8 mouse cellular contexts compared by ENCODE assay signal in genomic region chr16:44745866-44746562, GRCm38 (mm10). TPM values are rescaled to one million over a fixed set of nuclear protein-coding genes. Genes with fewer than 3 reads are reported as not detected.
DNase-seq lines count a peak whose midpoint lies in the region; ATAC-seq lines count a peak whose summit lies in the region.

Gtpbp8 (minus strand) TSS chr16:44746363.

- peak; percentile 88 for ATAC-seq in heart, embryonic 14.5 days (ENCODE audit: insufficient number of reproducible peaks, insufficient read depth, low FRiP score, low read depth)
- ATAC-seq in liver, embryonic 13.5 days (ENCODE audit: low read depth), result peak; percentile 94
- peak; percentile 95 for ATAC-seq in stomach, embryonic 16.5 days (ENCODE audit: insufficient read depth, low FRiP score)

- H3K36me3 ChIP-seq in heart, embryonic 14.5 days (ENCODE audit: control insufficient read depth, insufficient read depth, low read length), result peaks cover 23% of the 10 kb centered on the region
- peaks cover 10% of the 10 kb centered on the region for H3K36me3 ChIP-seq in liver, embryonic 13.5 days
- no peaks in the 10 kb centered on the region for H3K36me3 ChIP-seq in stomach, embryonic 16.5 days (ENCODE audit: control insufficient read depth, insufficient read depth, low read length)

- peak within 1 kb of the TSS; percentile 94 for H3K27ac ChIP-seq in brown adipose tissue, adult 24 weeks (replicated peaks; ENCODE audit: low read depth, low read length)
- peak within 1 kb of the TSS; percentile 89 to 95 for H3K27ac ChIP-seq in heart, embryonic 14.5 days (replicated peaks in 1 of 2; ENCODE audit: control insufficient read depth in 1 of 2, insufficient read depth in 1 of 2, low read depth in 2 of 2, low read length in 2 of 2)
- peak within 1 kb of the TSS; percentile 91 for H3K27ac ChIP-seq in liver, embryonic 13.5 days
- peak within 1 kb of the TSS; percentile 98 for H3K27ac ChIP-seq in stomach, embryonic 16.5 days (ENCODE audit: low read length)

- WGBS in heart, embryonic 14.5 days, result under 1% methylated on average over 47 of the region's 47 CpGs
- under 1% methylated on average over 47 of the region's 47 CpGs for WGBS in liver, embryonic 13.5 days (ENCODE audit: insufficient replicate concordance)
- under 1% methylated on average over 47 of the region's 47 CpGs for WGBS in stomach, embryonic 16.5 days

- peak; percentile 90 for DNase-seq in CD4-positive, CD25-positive, alpha-beta regulatory T cell, adult 2 months (ENCODE audit: low read depth, low spot score)
- peak; percentile 86 for DNase-seq in fibroblast of lung, adult 2 months (ENCODE audit: low read depth)
- peak; percentile 89 for DNase-seq in kidney, postnatal 14 days
- DNase-seq in liver, embryonic 13.5 days, result peak; percentile 77
- peak; percentile 86 for DNase-seq in neural tube, embryonic 10.5 days (ENCODE audit: extremely low spot score, low spot score)

- H3K9ac ChIP-seq in heart, embryonic 14.5 days (ENCODE audit: low read length), result peak within 1 kb of the TSS; percentile 94
- H3K9ac ChIP-seq in liver, embryonic 13.5 days, result peak within 1 kb of the TSS; percentile 84
- H3K9ac ChIP-seq in stomach, embryonic 16.5 days (ENCODE audit: low read length), result peak within 1 kb of the TSS; percentile 88

- H3K4me1 ChIP-seq in brown adipose tissue, adult 24 weeks (ENCODE audit: control insufficient read depth, insufficient read depth, insufficient read length, low read length), result no peaks in the 10 kb centered on the region; the same call in 1 of the 2 replicates
- H3K4me1 ChIP-seq in heart, embryonic 14.5 days (ENCODE audit: control insufficient read depth in 2 of 2, insufficient read depth in 2 of 2, low read length in 2 of 2), result peaks cover 3 to 5% of the 10 kb centered on the region in 2 experiments; a peak in 1 of 4 replicates
- H3K4me1 ChIP-seq in liver, embryonic 13.5 days (replicated peaks), result peaks cover 33% of the 10 kb centered on the region
- H3K4me1 ChIP-seq in stomach, embryonic 16.5 days (ENCODE audit: control insufficient read depth, insufficient read depth, low read length), result peaks cover 3% of the 10 kb centered on the region

- no peaks in the 10 kb centered on the region for H3K27me3 ChIP-seq in heart, embryonic 14.5 days (ENCODE audit: control insufficient read depth, insufficient read depth, low read length)
- H3K27me3 ChIP-seq in liver, embryonic 13.5 days, result no peaks in the 10 kb centered on the region
- H3K27me3 ChIP-seq in stomach, embryonic 16.5 days (ENCODE audit: control insufficient read depth, insufficient read depth, low read length), result no peaks in the 10 kb centered on the region

- H3K4me2 ChIP-seq in heart, embryonic 14.5 days (ENCODE audit: low read length), result peak within 1 kb of the TSS; percentile 88
- peak within 1 kb of the TSS; percentile 85 for H3K4me2 ChIP-seq in liver, embryonic 13.5 days
- H3K4me2 ChIP-seq in stomach, embryonic 16.5 days (ENCODE audit: low read depth, low read length), result peak within 1 kb of the TSS; percentile 77

- peak within 1 kb of the TSS; percentile 91 for H3K4me3 ChIP-seq in brown adipose tissue, adult 24 weeks (ENCODE audit: insufficient read depth, low read depth, low read length)
- peak within 1 kb of the TSS; percentile 76 to 96 for H3K4me3 ChIP-seq in heart, embryonic 14.5 days (ENCODE audit: control insufficient read depth in 1 of 2, insufficient read depth in 1 of 2, low read depth in 1 of 2, low read length in 2 of 2)
- H3K4me3 ChIP-seq in liver, embryonic 13.5 days (replicated peaks), result peak within 1 kb of the TSS; percentile 78
- H3K4me3 ChIP-seq in stomach, embryonic 16.5 days (replicated peaks; ENCODE audit: low read length), result peak within 1 kb of the TSS; percentile 76

- no peaks in the 10 kb centered on the region for H3K9me3 ChIP-seq in heart, embryonic 14.5 days (ENCODE audit: control insufficient read depth, low read length)
- H3K9me3 ChIP-seq in liver, embryonic 13.5 days (replicated peaks), result no peaks in the 10 kb centered on the region
- no peaks in the 10 kb centered on the region for H3K9me3 ChIP-seq in stomach, embryonic 16.5 days (replicated peaks; ENCODE audit: control insufficient read depth, low read length)

RNA-seq across cellular contexts. Expression of gene Gtpbp8, which starts in this region (rescaled TPM):
- polyA plus RNA-seq in brown adipose tissue, adult 24 weeks (2012; ENCODE audit: insufficient read depth, insufficient read length, missing spikeins), result 33.0 and 34.8 TPM in 2 replicates
- polyA plus RNA-seq in heart, embryonic 14.5 days (2014; fragmentation: Nextera tagmentation; extraction: Ambion mirVana), result 21.1 and 23.7 TPM in 2 replicates
- polyA plus RNA-seq in liver, embryonic 13.5 days (2015; fragmentation: Nextera tagmentation; extraction: Ambion mirVana), result 24.0 and 26.4 TPM in 2 replicates
- polyA plus RNA-seq in stomach, embryonic 16.5 days (2015; fragmentation: Nextera tagmentation; extraction: Ambion mirVana), result 25.1 and 26.3 TPM in 2 replicates

Comparison
In these comparisons a context has a peak if more than half of its experiments do, and no peak if none do; other contexts are left out.
1. Peak in every context shown above with its lines: DNase-seq, ATAC-seq, H3K4me3 ChIP-seq and H3K27ac ChIP-seq.